Mouse (Mus musculus): ENCODE results near the gene Paxbp1.
A peak's percentile ranks its signal among the peaks of the same experiment; 100 is the strongest.

Paxbp1 gene

DNA sequence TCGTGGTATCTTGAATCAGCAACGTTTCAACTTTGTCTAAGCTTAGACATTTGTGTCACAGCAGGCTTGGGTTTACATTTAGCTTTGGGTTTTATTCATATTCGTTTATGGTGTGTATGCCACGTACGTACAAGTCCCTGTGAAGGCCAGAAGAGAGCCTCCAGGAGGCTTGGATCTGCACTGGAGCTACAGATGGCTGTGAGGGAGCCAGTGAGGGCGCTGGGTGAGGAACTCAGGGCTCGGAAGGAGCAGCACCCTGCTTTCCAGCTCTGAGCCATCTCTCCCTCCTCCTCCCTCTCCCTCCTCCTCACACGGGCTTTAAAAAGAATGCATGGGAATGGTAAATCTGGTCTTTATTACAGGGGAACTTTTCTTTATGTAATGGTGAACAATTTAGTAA is 9.3 kb upstream of the Paxbp1 start:
- DNase-seq = no peak

DNA sequence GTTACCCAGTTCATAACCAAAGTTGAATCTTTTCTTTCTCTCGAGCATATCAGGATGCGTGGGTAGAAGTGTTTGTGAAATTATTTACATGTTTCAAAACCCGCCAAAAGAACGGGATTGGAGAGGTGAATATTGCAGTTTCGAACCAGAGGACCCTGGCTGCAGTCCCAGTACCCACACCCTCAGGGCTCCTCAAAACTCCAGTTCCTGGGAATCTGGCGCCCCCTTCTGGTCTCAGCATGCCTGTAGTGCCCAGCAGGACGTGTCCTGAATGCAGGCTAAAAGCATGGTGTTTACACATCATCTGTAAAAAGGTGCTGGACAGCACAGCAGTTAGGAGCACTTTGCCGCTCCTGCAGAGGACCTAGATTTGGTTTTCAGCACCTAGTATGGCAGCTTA is 1.2 kb upstream of the Paxbp1 start:
- DNase-seq = peak; percentile 51

DNA sequence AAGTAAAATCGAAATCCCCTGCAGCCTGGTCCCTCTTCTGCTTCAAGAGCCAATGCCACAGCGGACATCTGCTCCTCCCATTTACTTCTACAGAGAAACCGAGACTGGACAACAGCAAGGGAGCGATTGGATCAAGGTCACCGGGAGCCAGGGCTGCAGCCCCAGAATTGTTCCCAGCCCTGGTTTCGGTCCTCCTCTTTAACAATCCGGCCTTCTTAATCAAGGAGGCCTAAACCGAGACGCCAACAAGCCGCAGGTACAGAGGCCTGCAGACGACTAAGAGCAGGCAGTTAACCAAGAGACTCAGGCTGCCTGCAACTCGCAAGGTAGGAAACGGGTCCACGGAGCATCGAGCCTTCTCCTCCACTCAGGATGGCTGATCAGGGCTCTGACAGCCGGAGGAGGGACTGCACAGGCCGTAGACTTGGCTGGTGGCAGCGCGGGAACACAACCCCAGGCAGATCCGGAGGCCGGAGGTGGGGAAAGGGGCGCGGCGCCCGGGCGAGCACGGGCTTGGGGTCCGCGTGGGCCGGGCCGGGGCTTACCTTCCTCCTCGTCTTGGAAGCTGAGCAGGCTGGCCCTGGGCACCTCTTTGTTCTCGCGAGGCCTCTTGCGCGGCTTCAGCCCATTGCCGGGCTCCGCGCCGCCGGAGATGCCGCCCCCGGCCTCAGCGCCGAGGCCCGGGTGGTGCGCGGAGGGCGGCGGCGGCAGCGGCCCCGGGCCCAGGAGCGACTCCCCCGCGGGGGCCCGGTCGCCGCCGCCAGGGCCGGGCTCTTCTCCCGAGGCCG is 688 bp downstream of the Paxbp1 start:
- DNase-seq = peak; percentile 57

- no peak for DNase-seq
These were observed 1.7 kb downstream of the Paxbp1 start for GRCm38 (mm10) chr16:91042640-91043039.

DNA sequence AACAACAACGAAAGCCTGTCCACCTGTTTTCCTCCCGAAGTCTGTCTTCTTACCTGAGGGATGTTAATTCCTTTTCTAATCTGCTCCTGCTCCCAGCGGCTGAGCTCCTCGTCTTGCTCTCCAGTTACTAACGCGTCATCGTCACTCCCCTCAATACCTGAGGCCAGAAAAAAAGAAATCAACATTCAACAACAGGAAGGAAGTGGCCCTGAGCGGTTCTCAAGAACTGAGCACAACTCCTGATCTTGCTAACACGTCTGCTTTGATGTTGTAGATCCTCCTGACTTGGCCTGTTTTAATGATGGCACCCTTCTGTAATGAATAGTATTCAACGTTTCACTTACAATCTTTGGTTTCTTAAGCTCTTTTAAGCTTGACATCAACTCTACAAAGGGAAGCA is 8.5 kb downstream of the Paxbp1 start:
- DNase-seq = no peak

- no peak for DNase-seq
These were observed 13.6 kb downstream of the Paxbp1 start for GRCm38 (mm10) chr16:91030751-91031150.

DNA sequence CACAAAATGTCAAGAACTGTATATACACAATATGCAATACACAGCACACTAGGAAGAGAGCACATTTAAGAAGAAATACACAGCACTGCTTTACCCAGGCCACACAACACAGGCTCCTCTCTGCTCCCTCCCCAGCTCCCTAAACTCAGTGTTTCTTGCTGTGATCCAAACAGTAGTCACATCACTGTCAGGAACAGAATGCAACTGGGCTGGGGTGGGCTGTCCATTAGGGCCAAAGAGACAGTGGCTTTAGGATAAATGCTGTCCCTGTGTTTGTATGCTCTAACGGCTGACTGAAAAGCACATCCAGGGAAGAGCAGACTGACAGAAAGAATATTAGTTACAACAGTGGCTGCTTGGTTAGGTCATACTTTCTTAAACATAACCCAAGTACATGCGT is 14.4 kb downstream of the Paxbp1 start:
- no peak for DNase-seq

DNA sequence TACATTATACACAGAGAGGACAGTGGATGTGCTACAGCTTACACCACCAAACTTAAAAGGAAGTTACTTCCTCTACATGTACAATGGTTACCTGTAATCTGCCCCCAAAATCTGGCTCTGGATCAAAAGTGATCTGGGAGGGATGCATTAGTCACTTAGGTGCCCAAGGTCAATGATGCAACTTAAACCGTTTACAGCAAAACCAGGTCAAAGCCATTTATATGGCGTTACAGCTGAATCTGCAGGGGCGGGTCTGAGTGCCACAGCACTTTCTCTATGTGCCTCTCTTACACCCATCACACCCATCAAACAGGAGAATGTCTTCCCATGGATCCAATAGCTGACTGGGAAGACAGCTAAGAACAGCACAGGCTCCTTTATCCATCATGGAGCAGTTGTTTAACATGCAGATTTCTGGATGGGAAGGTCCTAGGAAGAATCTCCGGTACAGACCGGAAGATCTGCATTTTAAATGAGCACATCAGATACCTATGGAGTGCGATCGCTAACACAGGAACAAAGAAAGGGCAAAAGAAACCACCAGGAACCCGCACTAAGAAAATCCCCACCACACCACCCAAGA is 15.1 kb downstream of the Paxbp1 start:
- no peak for DNase-seq

GRCm38 (mm10) chr16:91026290-91026689 is 18.1 kb downstream of the Paxbp1 start:
- DNase-seq = no peak

DNA sequence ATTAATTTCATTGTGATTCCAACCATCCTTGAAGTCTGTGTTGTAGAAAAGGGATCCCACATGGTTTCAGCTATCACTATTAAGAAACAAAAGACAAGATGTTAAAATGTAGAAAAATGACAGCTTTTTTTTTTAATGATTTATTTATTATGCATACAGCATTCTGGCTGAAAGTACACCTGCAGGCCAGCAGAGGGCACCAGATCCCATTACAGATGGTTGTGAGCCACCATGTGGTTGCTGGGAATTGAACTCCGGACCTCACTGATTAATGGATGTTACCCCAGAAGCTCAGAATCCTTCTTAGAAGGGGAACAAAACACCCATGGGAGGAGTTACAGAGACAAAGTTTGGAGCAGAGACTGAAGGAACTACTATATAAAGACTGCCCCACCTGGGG is 21.0 kb downstream of the Paxbp1 start:
- no peak for DNase-seq

DNA sequence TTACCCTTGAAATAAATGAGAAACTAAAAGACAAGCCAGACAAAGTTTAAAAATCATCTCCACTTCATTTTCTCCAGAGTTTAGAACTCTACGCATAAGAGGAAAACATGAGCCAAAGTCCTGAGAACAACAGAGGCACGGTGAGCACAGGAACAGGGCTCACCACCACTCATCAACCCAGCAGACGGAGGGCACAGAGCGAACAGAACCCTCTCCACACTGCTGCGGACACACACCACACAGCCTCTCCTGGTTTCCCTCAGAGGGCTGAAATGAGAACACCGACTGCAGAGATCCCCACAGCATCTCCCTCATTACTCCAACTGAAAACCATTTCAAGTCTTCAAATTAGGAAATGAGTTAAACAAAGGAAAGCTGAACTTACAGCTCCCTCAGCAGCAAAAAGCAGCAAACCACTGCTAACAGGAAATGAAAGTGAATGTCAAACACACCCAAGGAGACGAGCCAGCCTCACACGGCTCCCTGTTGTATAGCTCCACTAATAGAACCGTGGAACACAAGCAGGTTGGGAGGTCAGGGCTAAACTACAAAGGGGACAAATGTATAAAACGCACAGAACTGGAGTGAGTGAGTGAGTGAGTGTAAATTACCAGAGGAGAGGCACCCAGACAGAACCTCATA is 23.4 kb downstream of the Paxbp1 start:
- no peak for DNase-seq

GRCm38 (mm10) chr16:91019476-91019875 is 24.9 kb downstream of the Paxbp1 start:
- DNase-seq = no peak

GRCm38 (mm10) chr16:91015761-91016160 is 28.6 kb downstream of the Paxbp1 start:
- DNase-seq = no peak

GRCm38 (mm10) chr16:91011847-91012246 is 32.5 kb downstream of the Paxbp1 start:
- DNase-seq = no peak

DNA sequence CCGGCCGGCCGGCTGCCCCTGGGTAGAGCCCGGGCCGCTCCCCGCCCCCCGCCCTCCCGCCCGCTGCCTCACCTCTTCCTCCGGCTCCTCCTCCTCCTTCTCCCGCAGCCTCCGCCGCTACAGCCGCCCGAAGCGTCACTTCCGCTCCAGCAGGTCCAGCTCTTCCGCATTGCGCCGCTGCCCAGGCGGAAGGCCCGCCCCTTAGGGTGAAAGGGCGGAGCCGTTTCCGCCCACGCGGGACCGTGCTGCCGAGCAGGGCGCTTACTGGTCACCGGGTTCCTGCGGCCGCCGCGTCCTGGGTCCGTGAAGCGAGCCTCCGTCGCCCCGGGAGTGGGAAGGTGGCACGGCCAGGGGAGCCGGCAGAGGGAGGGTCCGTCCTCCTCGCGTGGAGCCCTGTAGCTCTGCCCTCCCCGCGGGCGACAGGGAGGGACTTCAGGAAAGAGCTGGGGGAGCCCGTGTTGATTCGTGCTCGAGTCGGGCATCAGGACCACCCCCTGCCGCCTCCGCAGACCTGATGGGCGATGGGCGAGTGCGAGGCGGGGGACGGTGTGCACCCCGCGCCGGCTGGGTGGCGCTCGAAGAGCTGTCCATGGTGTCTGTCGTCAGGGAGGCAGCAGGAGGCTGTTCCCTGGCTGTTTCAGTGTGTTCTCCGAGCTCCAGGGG is 33.2 kb downstream of the Paxbp1 start, which contains the start of gene Synj1:
Gene Synj1 (minus strand): TSS at position 288 of the 663 bp plus-strand sequence.
- peak; percentile 90 for DNase-seq

GRCm38 (mm10) chr16:91010581-91011020 is 33.7 kb downstream of the Paxbp1 start:
- DNase-seq = no peak

DNA sequence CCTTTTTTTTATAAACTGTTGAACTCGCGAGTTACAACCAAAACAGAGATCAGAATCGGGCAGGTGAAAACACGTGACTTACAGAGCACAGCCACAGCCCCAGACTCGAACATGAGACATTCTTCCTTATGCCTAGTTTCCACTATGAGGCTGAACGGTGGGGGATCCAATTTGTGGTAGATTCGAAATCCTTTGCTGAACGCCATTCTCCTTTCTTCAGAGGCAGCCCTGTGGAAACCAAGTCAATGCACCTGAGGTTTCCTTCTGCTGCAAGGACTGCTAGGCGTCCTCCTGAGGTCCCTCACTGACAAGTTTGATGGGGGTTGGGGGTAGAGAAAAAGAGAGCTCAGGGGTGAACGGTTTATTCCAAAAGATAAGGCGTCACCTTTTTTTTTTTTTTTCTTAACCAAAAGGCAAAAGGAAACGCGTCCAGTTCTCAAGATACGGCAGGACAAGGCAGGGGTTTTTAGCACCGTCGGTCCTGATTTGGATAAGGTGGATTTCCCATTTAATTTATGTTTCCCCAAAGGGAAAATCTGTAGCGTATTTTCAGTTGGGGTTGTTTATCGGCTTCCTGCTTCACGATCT is 34.3 kb downstream of the Paxbp1 start:
- DNase-seq = peak; percentile 23

GRCm38 (mm10) chr16:91004915-91005538 is 39.3 kb downstream of the Paxbp1 start:
- peak; percentile 22 for DNase-seq

DNA sequence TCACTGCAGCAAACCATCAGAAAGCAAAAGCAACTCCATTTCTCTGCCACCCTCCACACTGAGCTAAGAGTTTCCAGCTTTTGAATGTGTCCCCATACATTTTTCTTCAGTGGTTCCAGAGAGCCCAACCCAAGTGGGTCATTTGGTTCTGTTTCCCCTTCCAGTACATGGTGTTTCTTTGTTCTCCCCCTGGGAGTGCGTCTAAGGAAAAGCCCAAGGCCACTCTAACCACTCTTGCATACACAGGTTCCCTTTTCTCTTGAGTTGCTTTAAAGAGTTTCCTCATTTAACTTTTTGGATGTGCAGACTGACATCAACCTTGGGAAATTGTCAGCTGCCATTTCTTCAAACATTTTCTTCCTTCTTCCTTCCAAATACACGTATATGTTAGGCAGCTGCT is 43.2 kb downstream of the Paxbp1 start:
- no peak for DNase-seq

DNA sequence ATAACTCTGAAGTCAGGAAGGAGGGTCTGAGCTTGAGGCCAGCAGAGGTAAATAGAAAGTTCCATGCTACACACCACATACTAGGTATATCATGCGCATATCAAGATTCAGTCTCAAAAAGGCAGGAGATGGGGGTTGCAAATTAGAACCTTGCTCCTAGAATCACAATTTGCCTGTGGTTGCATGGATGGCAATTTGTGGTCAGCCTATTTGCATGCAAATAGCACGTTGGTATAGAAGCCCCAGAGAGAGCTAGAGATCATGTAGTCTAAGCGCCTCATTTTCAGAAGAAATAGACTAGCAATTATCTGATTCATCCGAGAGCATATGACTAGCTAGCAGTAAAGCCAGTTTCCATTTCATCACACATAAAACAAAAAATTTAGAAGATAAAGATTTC is 44.5 kb downstream of the Paxbp1 start:
- DNase-seq = no peak

DNA sequence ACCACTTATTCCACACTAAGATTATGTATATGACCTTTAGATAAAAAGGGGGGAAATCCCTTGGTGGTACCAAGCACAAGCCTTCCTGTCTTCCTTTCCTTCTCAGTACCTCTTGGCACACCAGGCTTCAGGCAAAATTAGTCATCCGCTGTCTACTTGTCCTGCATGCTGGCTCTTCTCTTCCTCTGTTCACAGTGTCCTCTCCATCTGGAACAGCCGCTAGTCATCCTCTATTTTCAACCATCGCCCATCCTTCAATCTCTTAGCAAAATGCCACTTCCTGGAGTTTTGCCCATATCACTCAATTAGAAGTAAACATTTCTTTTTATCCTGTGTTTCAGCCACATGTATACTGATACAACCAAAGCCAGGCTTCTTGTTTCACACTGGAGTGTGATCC is 46.5 kb downstream of the Paxbp1 start:
- DNase-seq = no peak
